Mouse (Mus musculus) erythroblast, embryonic 14.5 days (primary cell): ENCODE measurements around the gene Ghr.

Experiments
- GATA1 ChIP-seq: IDR thresholded peaks from 2 replicates; pipeline ENCODE4 v1.6.1; 2012; ENCODE audit warnings: low read length, inconsistent platforms, mixed read lengths
- TAL1 ChIP-seq: IDR thresholded peaks from 3 replicates; pipeline ENCODE4 v1.6.1; 2012; ENCODE audit warnings: low read length, inconsistent platforms, mixed read lengths

DNA sequence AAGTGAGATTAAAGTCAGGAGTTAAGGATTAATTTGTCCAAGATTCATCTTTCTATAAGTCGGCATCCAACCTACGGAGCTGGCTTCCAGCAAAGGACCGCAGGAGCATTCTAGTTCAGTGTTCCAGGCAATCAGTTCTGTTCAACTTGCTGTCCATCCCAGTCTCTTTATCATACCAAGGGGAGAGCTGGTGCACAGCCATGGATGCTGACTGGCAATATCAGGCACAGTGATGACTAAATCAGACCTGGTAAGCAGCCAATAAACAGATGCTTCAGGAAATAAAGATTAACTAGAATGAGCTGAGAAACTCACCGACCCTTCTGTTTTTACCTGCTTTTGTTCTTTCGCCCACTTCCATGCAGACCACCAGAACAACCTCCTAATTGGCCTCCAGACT lies 154.3 kb downstream of the Ghr start:
- TF ChIP-seq GATA1 (no peak), TAL1 (no peak)
